Mouse (Mus musculus) MEL (cell line): ENCODE results near the gene Faap100. TPM values are rescaled to one million over a fixed set of nuclear protein-coding genes. Genes with fewer than 3 reads are reported as not detected.

Experiments
- DNase-seq: peaks from one replicate; pipeline ENCODE4 v3.0.0; 2011; ENCODE audit warnings: low read depth, low spot score
- H3K27ac ChIP-seq: 2 replicates; pipeline ENCODE4 v1.5.1; 2012; ENCODE audit warnings: low read depth, mild to moderate bottlenecking, control low read depth, low read length, moderate library complexity; ENCODE audit not compliant: control insufficient read depth
- H3K27me3 ChIP-seq, 2 experiments: fragments of 150-350 bp in 1 of 2; sonication (generic) in 1 of 2; 2 replicates each; pipeline ENCODE4 v1.6.1; 2012; ENCODE audit warnings: low read length in 2 of 2, mild to moderate bottlenecking in 2 of 2, improper control_type of control experiment in 1 of 2, moderate library complexity in 1 of 2; ENCODE audit not compliant: insufficient read depth in 2 of 2, control insufficient read depth in 1 of 2
- H3K36me3 ChIP-seq, 2 experiments: 2 replicates each; pipeline ENCODE4 v1.6.1; 2012 to 2014; ENCODE audit warnings: low read length in 2 of 2, improper control_type of control experiment in 1 of 2, inconsistent platforms in 1 of 2, mild to moderate bottlenecking in 1 of 2; ENCODE audit not compliant: insufficient read depth in 2 of 2, control insufficient read depth in 1 of 2
- H3K4me1 ChIP-seq, 2 experiments: fragments of 150-350 bp in 1 of 2; sonication (generic) in 1 of 2; 2 replicates each; pipeline ENCODE4 v1.6.1; 2012; ENCODE audit warnings: low read length in 2 of 2, improper control_type of control experiment in 1 of 2, mild to moderate bottlenecking in 1 of 2; ENCODE audit not compliant: insufficient read depth in 2 of 2, control insufficient read depth in 1 of 2
- H3K4me3 ChIP-seq, 2 experiments: fragments of 150-350 bp in 1 of 2; sonication (generic) in 1 of 2; 2 replicates each; pipeline ENCODE4 v1.5.1; 2012; ENCODE audit warnings: low read depth in 2 of 2, low read length in 2 of 2, mild to moderate bottlenecking in 2 of 2, moderate library complexity in 2 of 2, control low read depth in 1 of 2, improper control_type of control experiment in 1 of 2; ENCODE audit not compliant: control insufficient read depth in 1 of 2, insufficient read depth in 1 of 2
- H3K79me2 ChIP-seq: 2 replicates; pipeline ENCODE4 v1.6.1; 2012; ENCODE audit warnings: mild to moderate bottlenecking, low read length, moderate library complexity; ENCODE audit not compliant: control insufficient read depth, poor library complexity, insufficient read depth
- H3K9ac ChIP-seq: 2 replicates; pipeline ENCODE4 v1.6.1; 2012; ENCODE audit warnings: low read depth, mild to moderate bottlenecking, control low read depth, low read length, moderate library complexity; ENCODE audit not compliant: control insufficient read depth, poor library complexity, severe bottlenecking
- H3K9me3 ChIP-seq: fragments of 150-350 bp; sonication (generic); replicated peaks from 2 replicates; pipeline ENCODE4 v1.6.1; 2012; ENCODE audit warnings: mild to moderate bottlenecking, low read length, improper control_type of control experiment, moderate library complexity; ENCODE audit not compliant: insufficient read depth
- CTCF ChIP-seq, 3 experiments: IDR thresholded peaks in 2 of 3; conservative IDR thresholded peaks in 1 of 3; 2 replicates each; pipeline ENCODE4 v1.5.1; 2011 to 2012; ENCODE audit warnings: low read length in 3 of 3, low read depth in 2 of 3, mild to moderate bottlenecking in 2 of 3, improper control_type of control experiment in 1 of 3, inconsistent platforms in 1 of 3, mixed read lengths in 1 of 3, moderate library complexity in 1 of 3; ENCODE audit not compliant: control insufficient read depth in 1 of 3, insufficient read depth in 1 of 3, poor library complexity in 1 of 3, severe bottlenecking in 1 of 3
- ELF1 ChIP-seq: IDR thresholded peaks from 2 replicates; pipeline ENCODE4 v1.6.1; 2014; ENCODE audit warnings: low read depth, mild to moderate bottlenecking, inconsistent platforms, low read length, improper control_type of control experiment, moderate library complexity
- HCFC1 ChIP-seq: IDR thresholded peaks from 2 replicates; pipeline ENCODE4 v1.6.1; 2012; ENCODE audit warnings: low read depth, mild to moderate bottlenecking, inconsistent platforms, low read length, improper control_type of control experiment, moderate library complexity
- JUND ChIP-seq: IDR thresholded peaks from 2 replicates; pipeline ENCODE4 v1.6.1; 2011; ENCODE audit warnings: low read depth, mild to moderate bottlenecking, improper control_type of control experiment, low read length
- KAT2A ChIP-seq: conservative IDR thresholded peaks from 2 replicates; pipeline ENCODE4 v1.6.1; 2012; ENCODE audit warnings: low read depth, low read length, improper control_type of control experiment, inconsistent platforms
- MAFK ChIP-seq: IDR thresholded peaks from 2 replicates; pipeline ENCODE4 v1.6.1; 2011; ENCODE audit warnings: low read depth, mild to moderate bottlenecking, low read length, improper control_type of control experiment, borderline replicate concordance
- MAX ChIP-seq: IDR thresholded peaks from 2 replicates; pipeline ENCODE4 v1.6.1; 2011; ENCODE audit warnings: low read length, improper control_type of control experiment
- MEF2A ChIP-seq: IDR thresholded peaks from 2 replicates; pipeline ENCODE4 v1.6.1; 2014; ENCODE audit warnings: low read depth, mild to moderate bottlenecking, inconsistent platforms, low read length, improper control_type of control experiment; ENCODE audit not compliant: poor library complexity, insufficient replicate concordance, severe bottlenecking; ENCODE audit errors: extremely low read depth
- MYB ChIP-seq: IDR thresholded peaks from 2 replicates; pipeline ENCODE4 v1.6.1; 2011; ENCODE audit warnings: mild to moderate bottlenecking, low read depth, low read length, improper control_type of control experiment
- MYC ChIP-seq: IDR thresholded peaks from 2 replicates; pipeline ENCODE4 v1.6.1; 2011; ENCODE audit warnings: low read depth, mild to moderate bottlenecking, low read length, improper control_type of control experiment, moderate library complexity
- POLR2A ChIP-seq, 2 experiments: IDR thresholded peaks; 2 replicates each; pipeline ENCODE4 v1.6.1; 2011 to 2012; ENCODE audit warnings: low read length in 2 of 2, mild to moderate bottlenecking in 2 of 2, control low read depth in 1 of 2, improper control_type of control experiment in 1 of 2, low read depth in 1 of 2, moderate library complexity in 1 of 2; ENCODE audit not compliant: control insufficient read depth in 1 of 2, insufficient read depth in 1 of 2, poor library complexity in 1 of 2
- SIN3A ChIP-seq: IDR thresholded peaks from 2 replicates; pipeline ENCODE4 v1.6.1; 2012; ENCODE audit warnings: low read length, improper control_type of control experiment, inconsistent platforms
- SMC3 ChIP-seq: IDR thresholded peaks from 2 replicates; pipeline ENCODE4 v1.6.1; 2011; ENCODE audit warnings: low read depth, low read length, improper control_type of control experiment
- TAL1 ChIP-seq: IDR thresholded peaks from 2 replicates; pipeline ENCODE4 v1.6.1; 2012; ENCODE audit warnings: mild to moderate bottlenecking, inconsistent platforms, low read length, moderate library complexity, mixed read lengths
- TCF12 ChIP-seq: IDR thresholded peaks from 2 replicates; pipeline ENCODE4 v1.6.1; 2014; ENCODE audit warnings: low read depth, mild to moderate bottlenecking, inconsistent platforms, low read length, improper control_type of control experiment, moderate library complexity
- USF1 ChIP-seq: IDR thresholded peaks from 2 replicates; pipeline ENCODE4 v1.6.1; 2014; ENCODE audit warnings: low read depth, mild to moderate bottlenecking, inconsistent platforms, low read length, improper control_type of control experiment, moderate library complexity
- ZKSCAN1 ChIP-seq: IDR thresholded peaks from 2 replicates; pipeline ENCODE4 v1.6.1; 2012; ENCODE audit warnings: low read depth, mild to moderate bottlenecking, inconsistent platforms, low read length, improper control_type of control experiment, moderate library complexity
- ZMIZ1 ChIP-seq: IDR thresholded peaks from 2 replicates; pipeline ENCODE4 v1.6.1; 2012; ENCODE audit warnings: low read depth, mild to moderate bottlenecking, inconsistent platforms, low read length, improper control_type of control experiment, moderate library complexity
- polyA plus RNA-seq, 2 experiments: library from polyadenylated mRNA; stranded (reverse) in 1 of 2; unstranded in 1 of 2; fragments of >175 nt in 1 of 2; fragments of >200 nt in 1 of 2; gene quantifications; 2 replicates each; pipeline versions ENCODE4 v1.2.1 to v1.2.4; 2012; ENCODE audit warnings: low replicate concordance in 2 of 2, low read depth in 1 of 2; ENCODE audit not compliant: insufficient read length in 2 of 2, insufficient read depth in 1 of 2, missing spikeins in 1 of 2
- total RNA-seq: library from RNA; depleted of rRNA; stranded (reverse); fragments of 300-350 nt; gene quantifications from 2 replicates; pipeline ENCODE4 v1.2.3, GENCODE M21; 2012

The Faap100 gene
- total and polyA plus RNA-seq, 3 experiments: 27.1 to 45.7 TPM; not detected in 1

DNA sequence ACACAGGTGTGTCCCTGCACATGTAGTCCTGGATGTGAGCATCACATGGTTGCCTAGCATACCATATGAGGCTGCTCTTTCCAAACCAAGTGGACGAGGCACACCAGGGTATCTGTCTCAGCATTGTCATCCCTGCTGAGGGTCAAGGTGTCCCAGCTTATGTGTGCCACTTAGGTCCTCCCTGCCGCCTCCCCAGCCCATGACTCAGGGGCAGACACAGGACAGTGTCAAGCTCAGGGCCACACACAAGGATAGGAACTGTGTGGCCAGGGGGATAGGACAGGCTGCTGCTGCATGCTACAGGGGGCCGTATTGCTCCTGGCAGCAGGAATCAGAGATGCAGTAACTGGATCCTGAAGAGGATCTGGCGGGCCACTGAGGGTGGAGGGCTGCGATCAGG is 17.8 kb downstream of the Faap100 start:
- H3K27ac ChIP-seq: no peak overlapping the region
- H3K36me3 ChIP-seq: peaks cover 0 to 8% of the 10 kb centered on the region in 2 experiments; a peak in 2 of 4 replicates
- no peak overlapping the region for H3K4me3 ChIP-seq
- no peaks in the 10 kb centered on the region for H3K9me3 ChIP-seq
- TF ChIP-seq HCFC1: no peak
- no peak for TF ChIP-seq MAFK
- no peak for TF ChIP-seq ELF1
- no peak for TF ChIP-seq POLR2A (IDR thresholded peaks at IDR 0.05; ENCODE audit: control insufficient read depth in 1 of 2, insufficient read depth in 1 of 2, low read depth in 1 of 2, low read length in 2 of 2, poor library complexity in 1 of 2)
- no peak for TF ChIP-seq MEF2A
- TF ChIP-seq MYB: no peak
- no peak for TF ChIP-seq ZMIZ1
- no peak for TF ChIP-seq TAL1
- TF ChIP-seq SIN3A: no peak
- TF ChIP-seq JUND: no peak
- no peak for TF ChIP-seq USF1
- TF ChIP-seq TCF12: no peak
- TF ChIP-seq MAX: no peak
- TF ChIP-seq CTCF (IDR thresholded peaks at IDR 0.05 in 2 of 3, conservative IDR thresholded peaks at IDR 0.05 in 1 of 3; ENCODE audit: control insufficient read depth in 1 of 3, insufficient read depth in 1 of 3, low read depth in 2 of 3, low read length in 3 of 3, poor library complexity in 1 of 3, severe bottlenecking in 1 of 3): no peak
- TF ChIP-seq KAT2A: no peak
- no peak for TF ChIP-seq ZKSCAN1
- no peak for TF ChIP-seq MYC
- TF ChIP-seq SMC3: no peak
- H3K9ac ChIP-seq: no peak overlapping the region
- H3K4me1 ChIP-seq: peaks cover 3 to 17% of the 10 kb centered on the region in 2 experiments
- DNase-seq: no peak
- no peaks in the 10 kb centered on the region for H3K27me3 ChIP-seq
- H3K79me2 ChIP-seq: no peaks in the 10 kb centered on the region

- TF ChIP-seq USF1: no peak
- Histone ChIP-seq H3K79me2 (no peaks in the 10 kb centered on the region), H3K4me3 (no peak overlapping the region), H3K27ac (no peak overlapping the region), H3K9ac (no peak overlapping the region), H3K4me1 (peaks cover 8 to 23% of the 10 kb centered on the region in 2 experiments), H3K9me3 (no peaks in the 10 kb centered on the region), H3K36me3 (peaks cover 0 to 14% of the 10 kb centered on the region in 2 experiments; a peak in 2 of 4 replicates), H3K27me3 (no peaks in the 10 kb centered on the region)
- no peak for DNase-seq
Observed at GRCm38 (mm10) chr11:120360062-120360461, 18.5 kb downstream of the Faap100 start.
